ENCODE assay signal across 8 mouse cellular contexts in the genomic region with DNA sequence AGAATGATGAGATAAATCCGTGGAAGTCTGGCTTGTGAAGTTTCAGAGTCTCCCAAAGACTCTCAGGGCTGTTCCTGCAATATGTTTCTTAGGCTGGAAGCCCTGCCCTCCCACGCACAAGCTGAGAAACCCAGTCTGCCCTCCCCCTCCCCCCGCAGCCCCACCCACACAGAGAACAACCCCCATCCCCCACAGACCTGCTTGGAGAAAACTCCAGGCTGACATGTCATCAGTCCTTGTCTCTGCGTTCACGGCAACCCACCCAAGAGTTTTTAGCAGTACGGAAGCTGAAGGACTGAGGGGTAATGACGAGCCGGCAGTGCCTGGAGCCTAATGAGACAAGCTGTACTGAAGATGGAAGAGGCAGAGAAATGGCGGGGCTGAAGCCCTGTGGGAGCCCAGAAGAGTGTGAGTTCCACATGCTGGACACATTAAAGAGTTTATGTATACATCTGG. TPM values are rescaled to one million over a fixed set of nuclear protein-coding genes. Genes with fewer than 3 reads are reported as not detected.
DNase-seq lines count a peak whose midpoint lies in the region; ATAC-seq and TF ChIP-seq lines count a peak whose summit lies in the region.

No protein-coding gene starts in this region.

- WGBS in hindbrain, embryonic 10.5 days: 36% methylated on average over 9 of the region's 9 CpGs
- WGBS in hindbrain, embryonic 16.5 days: 31% methylated on average over 9 of the region's 9 CpGs
- WGBS in stomach, embryonic 14.5 days: 6% methylated on average over 9 of the region's 9 CpGs
- 78% methylated on average over 9 of the region's 9 CpGs for WGBS in thymus, adult 2 months

- H3K4me1 ChIP-seq in hindbrain, embryonic 10.5 days (replicated peaks): peaks cover 5% of the 10 kb centered on the region; the same call in 1 of the 2 replicates
- no peaks in the 10 kb centered on the region for H3K4me1 ChIP-seq in hindbrain, embryonic 16.5 days (ENCODE audit: control insufficient read depth, insufficient read depth, low read depth, low read length)
- peaks cover 4% of the 10 kb centered on the region; the same call in 1 of the 2 replicates for H3K4me1 ChIP-seq in stomach, embryonic 14.5 days (ENCODE audit: control insufficient read depth, insufficient read depth, low read length)
- H3K4me1 ChIP-seq in thymus, adult 2 months (replicated peaks; ENCODE audit: control insufficient read depth, insufficient read depth, low read length): no peaks in the 10 kb centered on the region

- ATAC-seq in hindbrain, embryonic 16.5 days: no peak
- ATAC-seq in stomach, embryonic 14.5 days (ENCODE audit: insufficient number of reproducible peaks, insufficient read depth, low FRiP score, low read depth): no peak; the same call in 1 of the 2 replicates

- no peak for TF ChIP-seq CTCF in thymus, adult 2 months (IDR thresholded peaks at IDR 0.05; ENCODE audit: borderline replicate concordance, control insufficient read depth, extremely low read depth, insufficient read depth, low read length, poor library complexity)

- H3K4me2 ChIP-seq in hindbrain, embryonic 16.5 days (ENCODE audit: low read length): no peak overlapping the region
- H3K4me2 ChIP-seq in stomach, embryonic 14.5 days (replicated peaks; ENCODE audit: low read depth, low read length): peak overlapping the region; percentile 36

- peak; percentile 34 for DNase-seq in hindbrain, embryonic 10.5 days (ENCODE audit: low spot score)
- DNase-seq in MN1 (ENCODE audit: low spot score): peak; percentile 46
- peak; percentile 30 to 53 for DNase-seq in heart, adult 18-20 months
- DNase-seq in kidney, postnatal 36 days: peak; percentile 9 to 13
- DNase-seq in cerebellum, adult 11-12 months: no peak
- no peak for DNase-seq in thymus, adult 2 months

- no peak overlapping the region for H3K9ac ChIP-seq in hindbrain, embryonic 16.5 days (ENCODE audit: low read depth, low read length)
- H3K9ac ChIP-seq in stomach, embryonic 14.5 days (replicated peaks; ENCODE audit: low read depth, low read length): no peak overlapping the region

- H3K9me3 ChIP-seq in hindbrain, embryonic 10.5 days: no peaks in the 10 kb centered on the region
- no peaks in the 10 kb centered on the region for H3K9me3 ChIP-seq in hindbrain, embryonic 16.5 days (ENCODE audit: control insufficient read depth, low read length)
- H3K9me3 ChIP-seq in stomach, embryonic 14.5 days (ENCODE audit: control insufficient read depth, low read depth, low read length): no peaks in the 10 kb centered on the region

- H3K27ac ChIP-seq in hindbrain, embryonic 10.5 days: no peak overlapping the region; the same call in 1 of the 2 replicates
- H3K27ac ChIP-seq in hindbrain, embryonic 16.5 days (ENCODE audit: low read depth, low read length): no peak overlapping the region
- peak overlapping the region; percentile 45; the same call in 1 of the 2 replicates for H3K27ac ChIP-seq in stomach, embryonic 14.5 days (ENCODE audit: low read length)
- H3K27ac ChIP-seq in thymus, adult 2 months (ENCODE audit: control insufficient read depth, insufficient read depth, low read length): no peak overlapping the region

- peak overlapping the region; percentile 9; the same call in 1 of the 2 replicates for H3K4me3 ChIP-seq in hindbrain, embryonic 10.5 days
- no peak overlapping the region for H3K4me3 ChIP-seq in hindbrain, embryonic 16.5 days (ENCODE audit: low read length)
- H3K4me3 ChIP-seq in stomach, embryonic 14.5 days (ENCODE audit: low read depth, low read length): peak overlapping the region; percentile 13; the same call in 1 of the 2 replicates
- no peak overlapping the region for H3K4me3 ChIP-seq in thymus, adult 2 months (ENCODE audit: control insufficient read depth, insufficient read depth, low read length)

- no peaks in the 10 kb centered on the region for H3K36me3 ChIP-seq in hindbrain, embryonic 10.5 days
- H3K36me3 ChIP-seq in hindbrain, embryonic 16.5 days (ENCODE audit: control insufficient read depth, insufficient read depth, low read length): no peaks in the 10 kb centered on the region
- no peaks in the 10 kb centered on the region for H3K36me3 ChIP-seq in stomach, embryonic 14.5 days (ENCODE audit: control insufficient read depth, insufficient read depth, low read length)
- H3K36me3 ChIP-seq in thymus, adult 2 months (ENCODE audit: control insufficient read depth, insufficient read depth, low read length): no peaks in the 10 kb centered on the region

- no peaks in the 10 kb centered on the region for H3K27me3 ChIP-seq in hindbrain, embryonic 10.5 days (ENCODE audit: insufficient read depth, poor library complexity, severe bottlenecking)
- H3K27me3 ChIP-seq in hindbrain, embryonic 16.5 days (replicated peaks; ENCODE audit: control insufficient read depth, insufficient read depth, low read length): no peaks in the 10 kb centered on the region
- no peaks in the 10 kb centered on the region for H3K27me3 ChIP-seq in stomach, embryonic 14.5 days (ENCODE audit: control insufficient read depth, insufficient read depth, low read length)
- no peaks in the 10 kb centered on the region for H3K27me3 ChIP-seq in thymus, adult 2 months (ENCODE audit: control insufficient read depth, insufficient read depth, low read length)

- TF ChIP-seq POLR2A in thymus, adult 2 months (IDR thresholded peaks at IDR 0.05; ENCODE audit: control insufficient read depth, extremely low read depth, insufficient read depth, low read length, poor library complexity): no peak

RNA-seq across cellular contexts. Expression of a gene that starts 14.5 kb away (rescaled TPM):
- 22.2 and 27.2 TPM in 2 replicates for polyA plus RNA-seq in hindbrain, embryonic 10.5 days (2016; fragmentation: Nextera tagmentation; extraction: Ambion mirVana)
- polyA plus RNA-seq in hindbrain, embryonic 16.5 days (2015; fragmentation: Nextera tagmentation; extraction: Ambion mirVana): 23.0 and 25.0 TPM in 2 replicates
- 10 to 100 TPM in 1 of 2 experiments, 1 to 10 TPM in 1; 8.8 to 11.0 TPM for total RNA-seq in heart, adult 18-20 months (2021)
- polyA plus RNA-seq in stomach, embryonic 14.5 days (2014; fragmentation: Nextera tagmentation; extraction: Ambion mirVana): 20.2 and 20.7 TPM in 2 replicates
- polyA plus RNA-seq in thymus, adult 2 months (2012; rRNA removed): 63.1 and 65.3 TPM in 2 replicates

RNA-seq across cellular contexts. Expression of a gene that starts 27.5 kb away (rescaled TPM):
- 65.3 and 72.1 TPM in 2 replicates for polyA plus RNA-seq in hindbrain, embryonic 10.5 days (2016; fragmentation: Nextera tagmentation; extraction: Ambion mirVana)
- 46.4 and 47.9 TPM in 2 replicates for polyA plus RNA-seq in hindbrain, embryonic 16.5 days (2015; fragmentation: Nextera tagmentation; extraction: Ambion mirVana)
- 10 to 100 TPM; 12.0 to 15.1 TPM for total RNA-seq in heart, adult 18-20 months (2021)
- 69.7 and 73.7 TPM in 2 replicates for polyA plus RNA-seq in stomach, embryonic 14.5 days (2014; fragmentation: Nextera tagmentation; extraction: Ambion mirVana)
- 89.6 and 107 TPM in 2 replicates for polyA plus RNA-seq in thymus, adult 2 months (2012; rRNA removed)

RNA-seq across cellular contexts. Expression of a gene that starts 35.1 kb away (rescaled TPM):
- polyA plus RNA-seq in hindbrain, embryonic 10.5 days (2016; fragmentation: Nextera tagmentation; extraction: Ambion mirVana): 386 TPM in 2 replicates
- 249 and 266 TPM in 2 replicates for polyA plus RNA-seq in hindbrain, embryonic 16.5 days (2015; fragmentation: Nextera tagmentation; extraction: Ambion mirVana)
- total RNA-seq in heart, adult 18-20 months (2021): 100 to 1,000 TPM; 213 to 219 TPM
- polyA plus RNA-seq in stomach, embryonic 14.5 days (2014; fragmentation: Nextera tagmentation; extraction: Ambion mirVana): 341 and 358 TPM in 2 replicates
- polyA plus RNA-seq in thymus, adult 2 months (2012; rRNA removed): 159 and 193 TPM in 2 replicates

RNA-seq across cellular contexts. Expression of a gene that starts 47.8 kb away (rescaled TPM):
- polyA plus RNA-seq in hindbrain, embryonic 10.5 days (2016; fragmentation: Nextera tagmentation; extraction: Ambion mirVana): 36.9 and 53.5 TPM in 2 replicates
- 16.2 and 22.2 TPM in 2 replicates for polyA plus RNA-seq in hindbrain, embryonic 16.5 days (2015; fragmentation: Nextera tagmentation; extraction: Ambion mirVana)
- 1 to 10 TPM; 6.4 to 6.6 TPM for total RNA-seq in heart, adult 18-20 months (2021)
- polyA plus RNA-seq in stomach, embryonic 14.5 days (2014; fragmentation: Nextera tagmentation; extraction: Ambion mirVana): 9.3 and 9.5 TPM in 2 replicates
- 53.0 and 59.0 TPM in 2 replicates for polyA plus RNA-seq in thymus, adult 2 months (2012; rRNA removed)

Comparison
In these comparisons a context has a peak if more than half of its experiments do, and no peak if none do; other contexts are left out.
1. H3K4me3 ChIP-seq: peak in hindbrain, embryonic 10.5 days (single experiment) and stomach, embryonic 14.5 days (single experiment); none in hindbrain, embryonic 16.5 days (single experiment) and thymus, adult 2 months (single experiment).
2. DNase-seq: peak in hindbrain, embryonic 10.5 days (single experiment), MN1 (single experiment), heart, adult 18-20 months (2 of 2) and kidney, postnatal 36 days (2 of 2); none in cerebellum, adult 11-12 months (single experiment) and thymus, adult 2 months (single experiment).